Mouse (Mus musculus) ES-E14 (cell line): Measurements from ENCODE around the gene Fam168a. TPM values are rescaled to one million over a fixed set of nuclear protein-coding genes. Genes with fewer than 3 reads are reported as not detected.

ENCODE experiments used
- DNase-seq: peaks from one replicate; pipeline ENCODE4 v3.0.0-alpha.2; 2013; ENCODE audit warnings: low read depth, low spot score
- H3K27ac ChIP-seq: 2 replicates; pipeline ENCODE4 v1.5.1; 2012; ENCODE audit warnings: low read depth, mild to moderate bottlenecking, low read length, moderate library complexity, mixed read lengths; ENCODE audit not compliant: poor library complexity, insufficient read depth, severe bottlenecking
- H3K36me3 ChIP-seq: 2 replicates; pipeline ENCODE4 v1.6.1; 2012; ENCODE audit warnings: mild to moderate bottlenecking, low read length, moderate library complexity, mixed read lengths; ENCODE audit not compliant: control insufficient read depth, poor library complexity, insufficient read depth, severe bottlenecking
- H3K4me1 ChIP-seq, 2 experiments: fragments of 150-350 bp in 1 of 2; sonication (generic) in 1 of 2; 2 replicates each; pipeline ENCODE4 v1.6.1; 2012; ENCODE audit warnings: low read length in 2 of 2, mild to moderate bottlenecking in 1 of 2, mixed read lengths in 1 of 2; ENCODE audit not compliant: control insufficient read depth in 2 of 2, insufficient read depth in 2 of 2, poor library complexity in 1 of 2
- H3K4me3 ChIP-seq, 2 experiments: fragments of 150-350 bp in 1 of 2; sonication (generic) in 1 of 2; 2 replicates each; pipeline ENCODE4 v1.5.1; 2012; ENCODE audit warnings: low read length in 2 of 2, low read depth in 1 of 2, mild to moderate bottlenecking in 1 of 2, mixed read lengths in 1 of 2; ENCODE audit not compliant: insufficient read depth in 1 of 2, poor library complexity in 1 of 2, severe bottlenecking in 1 of 2
- H3K9ac ChIP-seq: 2 replicates; pipeline ENCODE4 v1.6.1; 2012; ENCODE audit warnings: low read depth, mild to moderate bottlenecking, low read length, mixed read lengths; ENCODE audit not compliant: poor library complexity, insufficient read depth, severe bottlenecking
- H3K9me3 ChIP-seq: fragments of 150-350 bp; sonication (generic); 2 replicates; pipeline ENCODE4 v1.6.1; 2012; ENCODE audit warnings: low read depth, mild to moderate bottlenecking, low read length; ENCODE audit not compliant: control insufficient read depth, insufficient read depth
- CHD2 ChIP-seq: IDR thresholded peaks from 2 replicates; pipeline ENCODE4 v1.6.1; 2014; ENCODE audit warnings: mild to moderate bottlenecking, low read depth, low read length, inconsistent platforms
- HCFC1 ChIP-seq: IDR thresholded peaks from 2 replicates; pipeline ENCODE4 v1.6.1; 2012; ENCODE audit warnings: low read length, inconsistent platforms, borderline replicate concordance; ENCODE audit not compliant: insufficient read depth
- MAFK ChIP-seq: IDR thresholded peaks from 2 replicates; pipeline ENCODE4 v1.6.1; 2014; ENCODE audit warnings: mild to moderate bottlenecking, low read depth, low read length, inconsistent platforms; ENCODE audit not compliant: insufficient read depth
- ZC3H11A ChIP-seq: IDR thresholded peaks from 2 replicates; pipeline ENCODE4 v1.6.1; 2012; ENCODE audit warnings: low read depth, mild to moderate bottlenecking, inconsistent platforms, low read length, borderline replicate concordance
- ZNF384 ChIP-seq: IDR thresholded peaks from 2 replicates; pipeline ENCODE4 v1.6.1; 2012; ENCODE audit warnings: low read depth, low read length, inconsistent platforms
- in situ Hi-C, 2 experiments: fragments of 600-800 bp; cut with MboI; formaldehyde crosslinking; loops; one replicate each; pipeline ENCODE4 v1.15.1; 2025; ENCODE audit warnings: low sequenced_read_pairs in 2 of 2, inconsistent platforms in 1 of 2; ENCODE audit not compliant: unreplicated experiment in 2 of 2
- total RNA-seq: library from RNA; depleted of rRNA; stranded (reverse); fragments of 300-350 nt; gene quantifications from 2 replicates; pipeline ENCODE4 v1.2.3, GENCODE M21; 2012

Fam168a gene
- total RNA-seq, 1 experiment, result 21.1 TPM

GRCm38 (mm10) chr7:100693199-100693598 is 13.2 kb upstream of the Fam168a start:
- H3K9ac ChIP-seq, result no peak overlapping the region
- no peak for TF ChIP-seq HCFC1
- no peak for TF ChIP-seq ZNF384
- no peak for TF ChIP-seq MAFK
- no peak for TF ChIP-seq ZC3H11A
- TF ChIP-seq CHD2, result no peak
- no peaks in the 10 kb centered on the region for H3K9me3 ChIP-seq
- in situ Hi-C loops, result no loop called here
- H3K27ac ChIP-seq, result no peak overlapping the region
- H3K4me3 ChIP-seq, result no peak overlapping the region
- no peak for DNase-seq
- no peaks in the 10 kb centered on the region for H3K4me1 ChIP-seq
- H3K36me3 ChIP-seq, result no peaks in the 10 kb centered on the region

GRCm38 (mm10) chr7:100699771-100700770 is 6.4 kb upstream of the Fam168a start:
- in situ Hi-C loops, result no loop called here
- TF ChIP-seq ZNF384 (no peak), MAFK (no peak), ZC3H11A (no peak), CHD2 (no peak), HCFC1 (no peak)
- Histone ChIP-seq H3K4me1 (peaks cover 4 to 18% of the 10 kb centered on the region in 2 experiments), H3K27ac (peak overlapping the region; percentile 91; the same call in 1 of the 2 replicates), H3K36me3 (no peaks in the 10 kb centered on the region), H3K9me3 (no peaks in the 10 kb centered on the region), H3K4me3 (no peak overlapping the region), H3K9ac (no peak overlapping the region)
- peak; percentile 66 for DNase-seq

DNA sequence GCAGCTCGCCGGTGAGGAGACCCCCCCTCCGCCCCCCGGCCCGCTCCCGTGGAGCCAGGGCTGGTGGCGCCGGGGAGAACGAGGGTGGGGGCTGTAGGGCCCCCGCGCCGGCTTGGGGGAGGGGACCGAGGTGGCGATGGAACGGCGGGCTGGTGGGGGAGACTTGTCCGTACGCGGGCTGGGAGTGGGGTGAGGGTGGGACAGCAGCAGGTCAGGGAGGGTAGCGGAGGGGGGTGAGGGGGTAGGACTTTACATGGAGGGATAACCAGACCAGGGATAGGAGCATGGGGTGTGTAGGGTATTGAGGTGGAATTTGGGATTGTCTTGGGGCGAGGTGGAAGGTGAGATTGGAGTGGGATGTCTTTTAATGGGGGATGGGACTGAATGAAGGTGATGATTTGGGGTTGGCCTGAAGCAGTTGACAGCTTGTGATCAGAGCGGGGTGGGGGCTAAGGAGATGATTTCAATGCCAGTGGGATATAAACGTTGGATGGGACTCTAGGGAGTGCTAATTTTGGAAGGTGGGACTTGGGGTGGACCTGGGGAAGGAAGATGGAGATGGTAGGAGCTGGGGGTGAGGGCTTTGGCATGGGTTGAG is 547 bp downstream of the Fam168a start:
- Histone ChIP-seq H3K9ac (peak overlapping the region; percentile 97), H3K27ac (peak overlapping the region; percentile 99), H3K9me3 (no peaks in the 10 kb centered on the region), H3K36me3 (no peaks in the 10 kb centered on the region), H3K4me1 (peaks cover 10 to 12% of the 10 kb centered on the region in 2 experiments), H3K4me3 (peak overlapping the region; percentile 88 to 100)
- in situ Hi-C loops, result no loop called here
- TF ChIP-seq CHD2 (no peak), MAFK (no peak), HCFC1 (no peak), ZNF384 (no peak), ZC3H11A (no peak)
- DNase-seq, result no peak

DNA sequence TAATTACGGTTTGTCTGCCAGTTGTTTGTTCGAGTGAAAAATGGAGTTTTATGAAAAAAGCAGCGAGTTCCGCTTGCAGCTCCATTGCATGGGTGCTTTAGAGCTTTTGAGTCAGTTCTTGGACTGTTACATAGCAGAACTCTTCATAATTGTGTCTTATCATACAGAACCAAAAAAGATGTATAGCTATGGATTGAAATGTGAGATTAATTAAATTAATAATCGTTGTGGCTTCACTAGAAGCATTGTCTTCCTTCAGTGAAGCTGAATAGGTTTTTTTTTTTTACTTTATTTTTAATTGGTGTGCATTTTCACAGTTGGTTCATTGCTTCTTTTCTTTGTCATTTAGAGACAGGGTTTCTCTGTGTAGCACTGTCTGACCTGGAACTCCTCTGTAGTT is 12.3 kb downstream of the Fam168a start:
- no peaks in the 10 kb centered on the region for H3K9me3 ChIP-seq
- H3K27ac ChIP-seq, result no peak overlapping the region
- in situ Hi-C loops, result no loop called here
- peaks cover 0 to under 1% of the 10 kb centered on the region in 2 experiments; a peak in 1 of 4 replicates for H3K4me1 ChIP-seq
- no peak for DNase-seq
- H3K36me3 ChIP-seq, result no peaks in the 10 kb centered on the region; the same call in 1 of the 2 replicates
- no peak overlapping the region for H3K4me3 ChIP-seq
- TF ChIP-seq ZNF384 (no peak), MAFK (no peak), ZC3H11A (no peak), CHD2 (no peak), HCFC1 (no peak)
- H3K9ac ChIP-seq, result no peak overlapping the region
